Mouse (Mus musculus) hindbrain, embryonic 14.5 days (tissue): Measurements from ENCODE around the gene Mllt10. TPM values are rescaled to one million over a fixed set of nuclear protein-coding genes. Genes with fewer than 3 reads are reported as not detected.

Experiments
- ATAC-seq: fragments of 200-750 bp; cut with Nextera tagmentation; 2 replicates; pipeline ENCODE4 v1.8.0; 2017; ENCODE audit warnings: moderate number of reproducible peaks, mild to moderate bottlenecking, moderate TSS enrichment, moderate library complexity; ENCODE audit not compliant: low FRiP score
- DNase-seq: peaks from one replicate; pipeline ENCODE4 v3.0.0-alpha.2; 2015; ENCODE audit warnings: low spot score
- H3K27ac ChIP-seq: fragments of 300-500 bp; sonication (generic); 2 replicates; pipeline ENCODE4 v1.5.1; 2014; ENCODE audit warnings: mild to moderate bottlenecking, moderate library complexity
- H3K27me3 ChIP-seq: fragments of 300-500 bp; sonication (generic); 2 replicates; pipeline ENCODE4 v1.6.1; 2014; ENCODE audit warnings: mild to moderate bottlenecking, low read length, mixed read lengths; ENCODE audit not compliant: control insufficient read depth, insufficient read depth
- H3K36me3 ChIP-seq: fragments of 300-500 bp; sonication (generic); replicated peaks from 2 replicates; pipeline ENCODE4 v1.6.1; 2014; ENCODE audit not compliant: control insufficient read depth, insufficient read depth
- H3K4me1 ChIP-seq: fragments of 300-500 bp; sonication (generic); replicated peaks from 2 replicates; pipeline ENCODE4 v1.6.1; 2014; ENCODE audit warnings: antibody characterized with exemption, low read length, mixed read lengths; ENCODE audit not compliant: control insufficient read depth, insufficient read depth
- H3K4me2 ChIP-seq: fragments of 300-500 bp; sonication (generic); replicated peaks from 2 replicates; pipeline ENCODE4 v1.6.1; 2014; ENCODE audit warnings: mild to moderate bottlenecking, moderate library complexity
- H3K4me3 ChIP-seq: fragments of 300-500 bp; sonication (generic); replicated peaks from 2 replicates; pipeline ENCODE4 v1.5.1; 2014; ENCODE audit warnings: mild to moderate bottlenecking, low read length
- H3K9ac ChIP-seq: fragments of 300-500 bp; sonication (generic); 2 replicates; pipeline ENCODE4 v1.6.1; 2014
- H3K9me3 ChIP-seq: fragments of 300-500 bp; sonication (generic); 2 replicates; pipeline ENCODE4 v1.6.1; 2016; ENCODE audit warnings: low read length; ENCODE audit not compliant: control insufficient read depth
- WGBS: fragments of 180-500 bp; shearing (Covaris S2); extraction: QIAGEN DNeasy Blood & Tissue Kit; methylation state at CpG from one replicate; pipeline ENCODE4 v1.1.7; 2014; 5-methylcytosine and 5-hydroxymethylcytosine counted together
- polyA plus RNA-seq: library from polyadenylated mRNA; unstranded; fragments of >200 nt; fragmentation: Nextera tagmentation; extraction: Ambion mirVana; gene quantifications from 2 replicates; pipeline ENCODE4 v1.2.1, GENCODE M21; 2014

The Mllt10 gene
- polyA plus RNA-seq, 1 experiment from 2014 or later, result 33.1 TPM

GRCm38 (mm10) chr2:18160992-18161391 is 106.0 kb downstream of the Mllt10 start:
- H3K4me2 ChIP-seq, result no peak overlapping the region
- DNase-seq, result no peak
- 87% methylated on average over 5 of the region's 5 CpGs for WGBS
- no peak overlapping the region for H3K4me3 ChIP-seq
- no peaks in the 10 kb centered on the region for H3K27me3 ChIP-seq
- no peak for ATAC-seq
- H3K4me1 ChIP-seq, result no peaks in the 10 kb centered on the region
- no peak overlapping the region for H3K27ac ChIP-seq
- no peaks in the 10 kb centered on the region for H3K9me3 ChIP-seq
- H3K9ac ChIP-seq, result no peak overlapping the region
- H3K36me3 ChIP-seq, result peaks cover 21% of the 10 kb centered on the region

GRCm38 (mm10) chr2:18165511-18165910 is 110.5 kb downstream of the Mllt10 start:
- Histone ChIP-seq H3K4me1 (no peaks in the 10 kb centered on the region), H3K4me2 (no peak overlapping the region), H3K9me3 (no peaks in the 10 kb centered on the region), H3K9ac (no peak overlapping the region), H3K36me3 (peaks cover 18% of the 10 kb centered on the region), H3K27me3 (no peaks in the 10 kb centered on the region), H3K27ac (no peak overlapping the region), H3K4me3 (no peak overlapping the region)
- DNase-seq, result no peak
- no peak for ATAC-seq
- 68% methylated on average over 2 of the region's 2 CpGs for WGBS

GRCm38 (mm10) chr2:18169174-18169948 is 114.3 kb downstream of the Mllt10 start:
- peaks cover 9% of the 10 kb centered on the region; the same call in 1 of the 2 replicates for H3K36me3 ChIP-seq
- no peak for ATAC-seq
- no peak overlapping the region for H3K9ac ChIP-seq
- no peaks in the 10 kb centered on the region for H3K4me1 ChIP-seq
- no peak overlapping the region for H3K4me2 ChIP-seq
- H3K27me3 ChIP-seq, result no peaks in the 10 kb centered on the region
- no peak for DNase-seq
- H3K27ac ChIP-seq, result no peak overlapping the region
- WGBS, result 75% methylated on average over 1 of the region's 1 CpGs
- no peak overlapping the region for H3K4me3 ChIP-seq
- no peaks in the 10 kb centered on the region for H3K9me3 ChIP-seq

GRCm38 (mm10) chr2:18175234-18175633 is 120.2 kb downstream of the Mllt10 start:
- 40% methylated on average over 1 of the region's 1 CpGs for WGBS
- H3K4me1 ChIP-seq, result no peaks in the 10 kb centered on the region

DNA sequence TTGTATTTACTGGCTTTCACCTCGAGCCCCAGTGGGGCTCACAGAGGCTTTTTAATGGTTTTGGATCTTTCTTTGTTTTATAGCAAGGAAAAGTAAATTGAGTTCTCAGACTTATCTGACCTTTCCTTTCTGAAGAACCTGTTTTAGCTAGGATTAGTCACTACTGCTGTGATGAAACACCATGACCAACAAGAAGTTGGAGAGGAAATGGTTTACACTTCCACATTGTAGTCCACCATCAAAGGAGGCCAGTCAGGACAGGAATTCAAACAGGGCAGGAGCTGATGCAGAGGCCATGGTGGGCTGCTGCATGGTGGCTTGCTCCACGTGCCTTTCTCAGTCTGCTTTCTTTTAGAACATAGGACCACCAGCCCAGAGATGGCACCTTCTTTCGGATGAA is 121.2 kb downstream of the Mllt10 start:
- no peaks in the 10 kb centered on the region for H3K9me3 ChIP-seq
- H3K27me3 ChIP-seq, result no peaks in the 10 kb centered on the region
- H3K4me2 ChIP-seq, result no peak overlapping the region
- no peak overlapping the region for H3K9ac ChIP-seq
- peaks cover 26% of the 10 kb centered on the region for H3K36me3 ChIP-seq
- DNase-seq (no peak), ATAC-seq (no peak)
- WGBS, result 85% methylated on average over 3 of the region's 3 CpGs
- H3K4me3 ChIP-seq, result no peak overlapping the region
- H3K4me1 ChIP-seq, result no peaks in the 10 kb centered on the region
- H3K27ac ChIP-seq, result no peak overlapping the region

More at GRCm38 (mm10) chr2:18175234-18175633, 120.2 kb downstream of the Mllt10 start:
- Histone ChIP-seq H3K27ac (no peak overlapping the region), H3K27me3 (no peaks in the 10 kb centered on the region), H3K36me3 (peaks cover 27% of the 10 kb centered on the region), H3K4me3 (no peak overlapping the region), H3K9ac (no peak overlapping the region), H3K9me3 (no peaks in the 10 kb centered on the region), H3K4me2 (no peak overlapping the region)
- ATAC-seq (no peak), DNase-seq (no peak)

GRCm38 (mm10) chr2:18180323-18180722 is 125.3 kb downstream of the Mllt10 start:
- H3K4me3 ChIP-seq, result no peak overlapping the region
- 98% methylated on average over 5 of the region's 5 CpGs for WGBS
- H3K27me3 ChIP-seq, result no peaks in the 10 kb centered on the region
- no peaks in the 10 kb centered on the region for H3K9me3 ChIP-seq
- no peak overlapping the region for H3K4me2 ChIP-seq
- no peak overlapping the region for H3K9ac ChIP-seq
- DNase-seq (no peak), ATAC-seq (no peak)
- no peak overlapping the region for H3K27ac ChIP-seq
- H3K36me3 ChIP-seq, result peaks cover 38% of the 10 kb centered on the region
- H3K4me1 ChIP-seq, result no peaks in the 10 kb centered on the region

- H3K4me1 ChIP-seq, result no peaks in the 10 kb centered on the region
- peaks cover 45% of the 10 kb centered on the region for H3K36me3 ChIP-seq
- no peaks in the 10 kb centered on the region for H3K9me3 ChIP-seq
- no peaks in the 10 kb centered on the region for H3K27me3 ChIP-seq
- H3K9ac ChIP-seq, result no peak overlapping the region
- H3K27ac ChIP-seq, result no peak overlapping the region
- WGBS, result 94% methylated on average over 3 of the region's 3 CpGs
- H3K4me2 ChIP-seq, result no peak overlapping the region
- H3K4me3 ChIP-seq, result no peak overlapping the region
- no peak for ATAC-seq
- DNase-seq, result no peak
These were observed 126.6 kb downstream of the Mllt10 start for GRCm38 (mm10) chr2:18181631-18182030.

DNA sequence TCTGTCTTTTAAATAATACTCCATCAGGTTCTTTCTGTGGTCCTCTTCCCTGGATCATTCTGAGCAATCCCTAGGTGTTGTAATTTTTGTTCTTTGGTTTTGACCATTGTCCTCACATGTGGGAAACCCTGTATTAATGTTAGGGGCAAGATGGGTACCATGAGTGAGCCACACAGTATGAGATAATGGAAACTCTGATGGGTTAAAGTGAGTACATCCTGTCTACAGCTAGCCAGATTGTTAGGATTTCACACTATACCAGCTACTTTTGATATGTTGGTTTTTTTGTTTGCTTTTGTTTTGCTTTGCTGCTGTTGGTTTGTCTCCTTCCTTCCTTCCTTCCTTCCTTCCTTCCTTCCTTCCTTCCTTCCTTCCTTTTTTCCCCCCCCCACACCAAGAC is 128.0 kb downstream of the Mllt10 start:
- Histone ChIP-seq H3K27ac (no peak overlapping the region), H3K9ac (no peak overlapping the region), H3K4me3 (no peak overlapping the region), H3K9me3 (no peaks in the 10 kb centered on the region), H3K4me1 (no peaks in the 10 kb centered on the region), H3K36me3 (peaks cover 47% of the 10 kb centered on the region), H3K27me3 (no peaks in the 10 kb centered on the region), H3K4me2 (no peak overlapping the region)
- DNase-seq (no peak), ATAC-seq (no peak)

GRCm38 (mm10) chr2:18188367-18188766 is 133.3 kb downstream of the Mllt10 start:
- ATAC-seq (no peak), DNase-seq (no peak)
- Histone ChIP-seq H3K9ac (no peak overlapping the region), H3K4me3 (no peak overlapping the region), H3K4me1 (no peaks in the 10 kb centered on the region), H3K27ac (no peak overlapping the region), H3K27me3 (no peaks in the 10 kb centered on the region), H3K4me2 (no peak overlapping the region), H3K36me3 (peaks cover 44% of the 10 kb centered on the region), H3K9me3 (no peaks in the 10 kb centered on the region)
- 95% methylated on average over 2 of the region's 2 CpGs for WGBS

DNA sequence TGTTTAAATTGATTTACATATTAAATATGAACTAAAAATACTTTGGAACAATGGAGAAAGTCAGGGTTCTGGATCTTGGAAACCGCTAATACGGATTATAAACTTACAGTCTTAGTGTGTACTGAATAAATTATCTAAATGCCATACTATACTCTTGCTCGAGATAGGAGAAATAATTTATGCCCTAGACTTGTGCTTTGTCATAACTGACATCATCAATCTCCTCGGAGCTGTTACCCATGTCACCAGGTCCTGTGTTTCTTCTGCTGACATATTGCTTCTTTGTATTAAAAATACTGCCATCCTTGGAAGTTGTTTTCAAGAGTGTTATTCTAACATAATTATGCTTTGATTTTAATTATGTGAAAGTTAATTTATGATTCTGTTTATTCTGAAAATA is 140.2 kb downstream of the Mllt10 start:
- Histone ChIP-seq H3K9me3 (no peaks in the 10 kb centered on the region), H3K9ac (no peak overlapping the region), H3K4me2 (no peak overlapping the region), H3K27me3 (no peaks in the 10 kb centered on the region), H3K4me3 (no peak overlapping the region), H3K36me3 (peaks cover 39% of the 10 kb centered on the region), H3K27ac (no peak overlapping the region), H3K4me1 (no peaks in the 10 kb centered on the region)
- ATAC-seq, result no peak
- DNase-seq, result no peak
- WGBS, result 86% methylated on average over 4 of the region's 4 CpGs
